Mouse (Mus musculus): ENCODE measurements around the gene Atp5j2. TPM values are rescaled to one million over a fixed set of nuclear protein-coding genes. Genes with fewer than 3 reads are reported as not detected.
"Not testable (repeated sequence)": the region's sequence is repeated elsewhere in the genome, so short reads cannot be mapped to it uniquely, and the experiment has no call there.

Gene Atp5j2
- total and polyA plus RNA-seq, 3 experiments: 733 to 1,137 (median 962) TPM

DNA sequence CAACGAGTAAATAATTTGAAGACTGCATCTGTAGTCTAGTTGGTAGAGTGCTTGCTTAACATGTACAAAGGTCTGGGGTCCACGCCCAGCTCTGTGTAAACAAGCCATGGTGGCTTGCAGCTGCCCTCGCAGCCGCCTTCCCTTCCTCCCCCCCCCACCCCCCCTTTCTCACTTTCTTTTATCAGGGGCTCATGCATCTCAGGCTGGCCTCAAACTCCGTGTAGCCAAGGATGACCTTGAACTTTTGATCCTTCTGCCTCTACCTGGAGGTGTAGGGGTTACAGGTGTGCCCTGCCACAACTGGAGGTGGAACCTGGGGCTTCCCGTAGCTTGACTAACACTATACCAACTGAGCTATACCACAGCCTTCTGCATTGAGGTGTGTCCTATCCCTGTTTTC is 25.9 kb upstream of the Atp5j2 start:
- H3K9ac ChIP-seq (ENCODE audit: low read depth, low read length): no peak overlapping the region
- no peaks in the 10 kb centered on the region for H3K4me1 ChIP-seq (ENCODE audit: control insufficient read depth, insufficient read depth, low read length)
- no peak overlapping the region for H3K27ac ChIP-seq
- DNase-seq: no peak
- H3K27me3 ChIP-seq (ENCODE audit: control insufficient read depth, insufficient read depth, low read length): no peaks in the 10 kb centered on the region
- H3K4me3 ChIP-seq: no peak overlapping the region
- WGBS: 84% methylated on average over 6 of the region's 6 CpGs
- H3K79me2 ChIP-seq (replicated peaks; ENCODE audit: control insufficient read depth, insufficient read depth, low read length): no peaks in the 10 kb centered on the region
- intact Hi-C loops (cut with DNase I): no loop called here
- H3K36me3 ChIP-seq (ENCODE audit: control insufficient read depth, insufficient read depth, low read length): no peaks in the 10 kb centered on the region
- no peak for TF ChIP-seq CTCF (IDR thresholded peaks at IDR 0.05)
- no peak for TF ChIP-seq EP300 (IDR thresholded peaks at IDR 0.05; ENCODE audit: insufficient read depth, low read depth, low read length)
- TF ChIP-seq POLR2A (IDR thresholded peaks at IDR 0.05; ENCODE audit: insufficient read depth, low read depth, low read length): no peak

DNA sequence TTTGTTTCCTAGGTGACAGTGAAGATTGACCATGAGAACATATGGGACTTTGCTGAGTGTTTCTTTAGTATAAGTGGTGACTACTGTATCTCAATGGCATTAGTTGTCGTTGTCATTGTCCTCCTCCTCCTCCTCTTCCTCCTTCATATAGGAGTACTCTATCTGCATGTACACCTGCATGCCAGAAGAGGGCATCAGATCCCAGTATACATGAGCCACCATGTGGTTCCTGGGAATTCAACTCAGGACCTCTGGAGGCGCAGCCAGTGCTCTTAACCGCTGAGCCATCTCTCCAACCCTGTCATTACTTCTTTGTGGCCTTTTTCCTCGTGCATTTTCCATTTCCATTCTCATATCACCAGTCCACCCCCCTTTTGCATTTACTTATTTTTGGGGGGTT is 22.8 kb upstream of the Atp5j2 start:
- Histone ChIP-seq H3K9ac (ENCODE audit: low read depth, low read length) (no peak overlapping the region), H3K4me3 (no peak overlapping the region), H3K27ac (no peak overlapping the region), H3K4me1 (ENCODE audit: control insufficient read depth, insufficient read depth, low read length) (no peaks in the 10 kb centered on the region), H3K79me2 (replicated peaks; ENCODE audit: control insufficient read depth, insufficient read depth, low read length) (no peaks in the 10 kb centered on the region), H3K27me3 (ENCODE audit: control insufficient read depth, insufficient read depth, low read length) (no peaks in the 10 kb centered on the region), H3K36me3 (ENCODE audit: control insufficient read depth, insufficient read depth, low read length) (no peaks in the 10 kb centered on the region)
- no peak for TF ChIP-seq POLR2A (IDR thresholded peaks at IDR 0.05; ENCODE audit: insufficient read depth, low read depth, low read length)
- peak; percentile 68 for TF ChIP-seq CTCF (IDR thresholded peaks at IDR 0.05)
- intact Hi-C loops (cut with DNase I): no loop called here
- 63% methylated on average over 4 of the region's 4 CpGs for WGBS
- no peak for DNase-seq

DNA sequence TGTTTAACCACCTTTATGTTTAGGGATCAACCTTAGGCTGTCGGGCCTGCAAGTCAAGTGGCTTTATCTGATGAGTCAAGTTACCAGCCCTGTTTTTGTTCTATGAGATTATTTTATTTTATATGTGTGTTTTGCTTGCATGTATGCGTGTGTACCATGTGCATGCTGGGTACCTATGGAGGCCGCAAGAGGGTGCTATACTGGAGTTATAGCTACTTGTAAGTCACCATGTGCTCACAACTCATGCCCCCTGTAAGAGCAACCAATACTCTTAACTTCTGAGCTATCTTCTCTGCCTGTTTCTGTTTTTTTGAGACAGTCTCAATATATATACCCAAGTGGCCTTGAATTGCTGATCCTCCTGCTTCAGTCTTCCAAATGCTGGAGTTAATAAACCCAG is 21.6 kb upstream of the Atp5j2 start:
- TF ChIP-seq POLR2A (IDR thresholded peaks at IDR 0.05; ENCODE audit: insufficient read depth, low read depth, low read length) (no peak), CTCF (IDR thresholded peaks at IDR 0.05) (no peak), EP300 (IDR thresholded peaks at IDR 0.05; ENCODE audit: insufficient read depth, low read depth, low read length) (no peak)
- H3K9ac ChIP-seq (ENCODE audit: low read depth, low read length): no peak overlapping the region
- no peak overlapping the region for H3K27ac ChIP-seq
- no peak overlapping the region for H3K4me3 ChIP-seq
- DNase-seq: no peak
- H3K4me1 ChIP-seq (ENCODE audit: control insufficient read depth, insufficient read depth, low read length): no peaks in the 10 kb centered on the region
- H3K79me2 ChIP-seq (replicated peaks; ENCODE audit: control insufficient read depth, insufficient read depth, low read length): no peaks in the 10 kb centered on the region
- H3K36me3 ChIP-seq (ENCODE audit: control insufficient read depth, insufficient read depth, low read length): no peaks in the 10 kb centered on the region
- intact Hi-C loops (cut with DNase I): no loop called here
- H3K27me3 ChIP-seq (ENCODE audit: control insufficient read depth, insufficient read depth, low read length): no peaks in the 10 kb centered on the region
- WGBS: 92% methylated on average over 3 of the region's 3 CpGs

DNA sequence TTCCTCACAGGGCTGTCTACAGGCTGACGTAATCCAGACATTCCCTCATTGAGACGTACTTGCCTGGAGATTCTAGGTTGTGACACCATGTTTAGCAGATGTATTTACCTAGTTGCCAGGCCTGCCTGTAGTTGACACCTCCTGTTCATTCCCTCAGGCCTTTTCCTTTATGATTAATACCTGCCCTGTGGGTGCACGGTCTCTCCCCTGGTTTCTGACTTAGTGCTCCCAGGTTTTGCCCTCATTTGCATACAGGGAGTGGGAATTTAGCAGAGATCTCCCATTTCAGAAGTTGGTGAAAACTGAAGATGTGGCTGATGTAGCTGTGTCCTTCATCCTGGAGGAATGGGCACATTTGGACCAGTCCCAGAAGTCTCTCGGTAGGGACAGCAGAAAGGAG is 20.4 kb upstream of the Atp5j2 start:
- Histone ChIP-seq H3K9ac (ENCODE audit: low read depth, low read length) (no peak overlapping the region), H3K4me3 (no peak overlapping the region), H3K27ac (no peak overlapping the region), H3K4me1 (ENCODE audit: control insufficient read depth, insufficient read depth, low read length) (no peaks in the 10 kb centered on the region), H3K36me3 (ENCODE audit: control insufficient read depth, insufficient read depth, low read length) (no peaks in the 10 kb centered on the region), H3K79me2 (replicated peaks; ENCODE audit: control insufficient read depth, insufficient read depth, low read length) (no peaks in the 10 kb centered on the region), H3K27me3 (ENCODE audit: control insufficient read depth, insufficient read depth, low read length) (no peaks in the 10 kb centered on the region)
- WGBS: 92% methylated on average over 4 of the region's 4 CpGs
- DNase-seq: no peak
- intact Hi-C loops (cut with DNase I): no loop called here
- no peak for TF ChIP-seq CTCF (IDR thresholded peaks at IDR 0.05)
- no peak for TF ChIP-seq POLR2A (IDR thresholded peaks at IDR 0.05; ENCODE audit: insufficient read depth, low read depth, low read length)
- TF ChIP-seq EP300 (IDR thresholded peaks at IDR 0.05; ENCODE audit: insufficient read depth, low read depth, low read length): no peak

DNA sequence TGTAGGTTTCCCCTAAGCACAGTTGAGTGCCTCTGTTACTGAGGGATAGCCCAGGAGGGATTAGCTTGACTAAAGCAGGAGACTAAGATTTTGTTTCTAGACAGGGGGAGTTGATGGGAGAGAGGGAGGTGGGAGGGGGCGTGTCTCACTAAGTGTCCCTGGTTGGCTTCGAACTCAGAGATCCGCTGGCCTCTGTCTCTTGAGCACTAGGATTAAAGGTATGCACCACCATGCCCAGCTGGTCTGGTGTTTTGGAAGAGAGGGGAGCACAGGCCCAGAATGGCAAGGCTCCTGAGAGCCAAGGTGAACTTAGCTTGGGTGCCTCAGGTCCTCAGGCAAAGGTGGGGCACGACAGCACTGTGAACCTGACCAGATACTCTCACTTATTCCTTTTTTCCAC is 19.5 kb upstream of the Atp5j2 start:
- Histone ChIP-seq H3K79me2 (replicated peaks; ENCODE audit: control insufficient read depth, insufficient read depth, low read length) (peaks cover 2% of the 10 kb centered on the region; the same call in 1 of the 2 replicates), H3K4me3 (no peak overlapping the region), H3K36me3 (ENCODE audit: control insufficient read depth, insufficient read depth, low read length) (no peaks in the 10 kb centered on the region), H3K4me1 (ENCODE audit: control insufficient read depth, insufficient read depth, low read length) (no peaks in the 10 kb centered on the region), H3K27ac (no peak overlapping the region), H3K27me3 (ENCODE audit: control insufficient read depth, insufficient read depth, low read length) (no peaks in the 10 kb centered on the region), H3K9ac (ENCODE audit: low read depth, low read length) (no peak overlapping the region)
- no peak for DNase-seq
- WGBS: 97% methylated on average over 4 of the region's 4 CpGs
- TF ChIP-seq CTCF (IDR thresholded peaks at IDR 0.05): no peak
- intact Hi-C loops (cut with DNase I): no loop called here

DNA sequence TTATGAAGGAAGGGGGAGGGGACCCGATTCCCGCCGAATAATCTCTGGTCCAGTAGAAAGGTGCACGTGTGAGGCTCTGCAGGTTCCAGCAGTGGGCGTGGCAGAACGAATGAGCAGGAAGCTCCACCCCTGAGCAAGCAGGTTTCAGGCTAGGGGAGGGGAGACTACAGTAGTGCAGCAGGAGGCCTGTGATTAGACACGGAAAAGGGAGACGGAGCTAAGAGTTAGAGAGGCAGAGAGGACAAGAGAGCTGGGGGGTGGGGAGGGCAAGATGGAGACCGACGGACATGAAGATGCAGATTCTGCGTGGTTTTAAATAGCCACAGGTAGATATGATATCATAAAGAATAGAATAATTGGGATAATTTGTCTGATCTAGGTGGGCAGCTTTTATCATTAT is 16.5 kb upstream of the Atp5j2 start:
- H3K4me3 ChIP-seq; intact Hi-C loops (cut with DNase I); H3K4me1 ChIP-seq (ENCODE audit: control insufficient read depth, insufficient read depth, low read length); H3K27ac ChIP-seq; DNase-seq; H3K9ac ChIP-seq (ENCODE audit: low read depth, low read length); H3K27me3 ChIP-seq (ENCODE audit: control insufficient read depth, insufficient read depth, low read length); H3K79me2 ChIP-seq (replicated peaks; ENCODE audit: control insufficient read depth, insufficient read depth, low read length); H3K36me3 ChIP-seq (ENCODE audit: control insufficient read depth, insufficient read depth, low read length): not testable (repeated sequence)
- 64% methylated on average over 11 of the region's 11 CpGs for WGBS

DNA sequence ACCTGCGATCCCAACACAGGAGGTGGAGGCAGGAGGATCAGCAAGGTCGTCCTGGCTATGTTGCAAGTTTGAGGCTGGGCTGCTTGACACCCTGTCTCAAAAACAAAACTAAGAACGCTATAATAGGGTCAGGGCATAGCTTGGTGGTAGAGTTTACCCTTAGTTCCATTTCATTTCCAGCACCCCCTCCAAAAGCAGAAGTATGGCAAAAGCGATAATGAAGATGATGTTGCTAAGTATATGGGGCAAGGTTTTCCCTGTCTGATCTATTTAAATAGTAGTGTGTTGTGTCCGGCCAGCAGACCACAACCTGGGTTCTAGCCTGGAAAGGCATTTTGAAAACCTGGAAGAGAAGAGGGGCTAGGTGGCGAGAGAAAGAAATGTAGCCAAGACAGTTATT is 16.1 kb upstream of the Atp5j2 start:
- Histone ChIP-seq H3K4me3 (no peak overlapping the region), H3K9ac (ENCODE audit: low read depth, low read length) (no peak overlapping the region), H3K27ac (no peak overlapping the region), H3K36me3 (ENCODE audit: control insufficient read depth, insufficient read depth, low read length) (no peaks in the 10 kb centered on the region), H3K79me2 (replicated peaks; ENCODE audit: control insufficient read depth, insufficient read depth, low read length) (peaks cover 2% of the 10 kb centered on the region; the same call in 1 of the 2 replicates), H3K27me3 (ENCODE audit: control insufficient read depth, insufficient read depth, low read length) (no peaks in the 10 kb centered on the region), H3K4me1 (ENCODE audit: control insufficient read depth, insufficient read depth, low read length) (peaks cover 6% of the 10 kb centered on the region)
- TF ChIP-seq POLR2A (IDR thresholded peaks at IDR 0.05; ENCODE audit: insufficient read depth, low read depth, low read length) (no peak), EP300 (IDR thresholded peaks at IDR 0.05; ENCODE audit: insufficient read depth, low read depth, low read length) (no peak), CTCF (IDR thresholded peaks at IDR 0.05) (no peak)
- 92% methylated on average over 6 of the region's 6 CpGs for WGBS
- intact Hi-C loops (cut with DNase I): no loop called here
- no peak for DNase-seq
